Mouse (Mus musculus) embryonic fibroblast, embryonic 13.5 days (primary cell): ENCODE results near the gene Msi2.

Experiments used
- CTCF ChIP-seq: IDR thresholded peaks from 2 replicates; pipeline ENCODE4 v1.5.1; 2011; ENCODE audit warnings: mild to moderate bottlenecking, control low read depth, low read length, moderate library complexity, borderline replicate concordance; ENCODE audit not compliant: insufficient read depth
- POLR2A ChIP-seq: IDR thresholded peaks from 2 replicates; pipeline ENCODE4 v1.6.1; 2011; ENCODE audit warnings: low read depth, mild to moderate bottlenecking, control low read depth, low read length, moderate library complexity

- TF ChIP-seq CTCF (no peak), POLR2A (no peak)
Observed at GRCm38 (mm10) chr11:88508133-88508532, 210.2 kb downstream of the Msi2 start.
